Mouse (Mus musculus) CH12.LX (cell line): ENCODE results near the gene Col4a1.

Experiments used
- CTCF ChIP-seq, 2 experiments: IDR thresholded peaks in 1 of 2; conservative IDR thresholded peaks in 1 of 2; 2 replicates each; pipeline ENCODE4 v1.5.1; 2011 to 2012; ENCODE audit warnings: low read depth in 2 of 2, low read length in 2 of 2, improper control_type of control experiment in 1 of 2, inconsistent platforms in 1 of 2, mild to moderate bottlenecking in 1 of 2, moderate library complexity in 1 of 2
- POLR2A ChIP-seq: IDR thresholded peaks from 2 replicates; pipeline ENCODE4 v1.6.1; 2011; ENCODE audit warnings: low read depth, mild to moderate bottlenecking, improper control_type of control experiment, low read length
- UBTF ChIP-seq: IDR thresholded peaks from 2 replicates; pipeline ENCODE4 v1.6.1; 2012; ENCODE audit warnings: low read depth, mild to moderate bottlenecking, inconsistent platforms, low read length, improper control_type of control experiment, moderate library complexity
- USF1 ChIP-seq: IDR thresholded peaks from 2 replicates; pipeline ENCODE4 v1.6.1; 2014; ENCODE audit warnings: low read depth, mild to moderate bottlenecking, inconsistent platforms, low read length, improper control_type of control experiment
- ZKSCAN1 ChIP-seq: IDR thresholded peaks from 2 replicates; pipeline ENCODE4 v1.6.1; 2012; ENCODE audit warnings: low read depth, inconsistent platforms, low read length, improper control_type of control experiment, borderline replicate concordance

GRCm38 (mm10) chr8:11173284-11174191 lies 139.1 kb downstream of the Col4a1 start:
- TF ChIP-seq ZKSCAN1 (no peak), UBTF (no peak), CTCF (conservative IDR thresholded peaks at IDR 0.05 in 1 of 2, IDR thresholded peaks at IDR 0.05 in 1 of 2; ENCODE audit: low read depth in 2 of 2, low read length in 2 of 2) (peak; percentile 26 to 80; a peak in 2 of 4 replicates), POLR2A (no peak), USF1 (no peak)
